Mouse (Mus musculus): ENCODE results near the gene Cdca3.

DNA sequence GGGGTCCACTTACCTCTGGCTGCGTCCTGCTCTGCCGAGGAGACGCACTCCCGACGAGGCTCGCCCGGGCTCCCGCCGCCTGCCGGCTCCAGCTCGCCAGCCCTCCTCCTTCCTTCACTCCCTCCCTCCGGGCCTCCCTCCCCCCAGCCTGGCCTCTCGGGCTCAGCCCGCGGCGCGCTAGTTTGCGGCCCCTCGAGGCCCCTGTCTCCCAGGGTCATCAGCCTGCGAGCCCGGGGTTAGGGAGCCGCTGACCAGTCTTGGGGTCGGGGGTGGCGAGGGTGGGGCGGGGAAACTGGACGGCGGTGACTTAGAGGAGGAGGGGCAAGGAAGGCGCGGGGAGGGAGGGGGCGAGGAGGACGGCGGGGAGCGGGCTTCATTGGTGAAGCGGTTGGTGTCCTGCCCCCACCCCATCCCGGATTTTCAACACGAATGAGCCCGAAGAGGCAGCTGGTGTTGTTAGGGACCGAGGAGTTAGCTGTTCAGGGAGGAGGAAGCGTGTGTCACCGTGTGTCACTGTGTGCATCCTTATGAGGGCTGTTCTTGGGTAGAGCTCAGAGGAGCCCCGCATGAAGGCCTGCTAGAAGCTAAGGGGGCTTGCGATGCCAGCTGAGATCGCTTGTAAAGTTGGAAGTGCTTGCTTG is 34.4 kb downstream of the Cdca3 start, which contains the start of gene Gpr162:
- TF ChIP-seq ZC3H11A (IDR thresholded peaks at IDR 0.05; ENCODE audit: borderline replicate concordance, low read depth, low read length) (no peak), HCFC1 (IDR thresholded peaks at IDR 0.05; ENCODE audit: borderline replicate concordance, insufficient read depth, low read length) (no peak), CHD2 (IDR thresholded peaks at IDR 0.05; ENCODE audit: low read depth, low read length) (no peak)

Measured in ES-E14 (cell line).